Mouse (Mus musculus) kidney, adult 9 months (tissue): ENCODE measurements around the gene Hdac10.

Experiments used
- DNase-seq: peaks from one replicate; pipeline ENCODE4 v3.0.0; 2022

The Hdac10 gene

DNA sequence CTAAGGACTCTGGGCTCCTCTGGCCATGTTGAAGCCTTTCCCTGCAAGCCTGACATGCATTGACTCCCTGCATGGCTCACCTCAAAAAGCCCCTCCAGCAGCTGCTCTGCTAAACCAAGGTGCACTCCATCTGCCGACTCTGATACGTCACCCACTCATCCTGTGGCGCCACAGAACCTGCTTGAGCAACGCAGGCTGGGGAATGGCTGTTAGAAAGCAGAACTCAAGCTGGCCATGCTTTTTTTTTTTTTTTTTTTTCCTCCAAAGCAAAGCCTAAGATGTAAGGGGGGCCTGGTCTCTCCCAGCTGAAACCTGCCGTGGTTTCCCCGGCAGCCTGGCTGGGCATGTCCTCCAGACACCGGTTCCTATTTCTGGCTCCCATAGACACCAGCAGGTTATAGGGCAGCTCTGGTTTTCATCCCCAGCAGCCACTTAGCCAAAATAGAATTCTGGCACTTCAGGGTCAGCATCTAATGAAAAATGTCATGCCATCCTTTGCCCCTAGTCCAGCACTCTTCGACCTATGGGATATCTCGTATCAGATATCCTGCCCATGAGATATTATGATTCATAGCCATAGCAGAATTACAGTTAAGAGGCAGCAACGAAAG lies 54.4 kb downstream of the Hdac10 start:
- DNase-seq = no peak
